Mouse (Mus musculus) CD4-positive, CD25-positive, alpha-beta regulatory T cell, adult 4 months (primary cell): ENCODE measurements at regions not wholly inside any gene's neighbourhood (a gene's known extent, or its start where the extent isn't known, plus 50 kb on each side); places are given as distances from the start of the nearest gene placed in this dataset.

Source experiments
- ATAC-seq: one replicate; pipeline ENCODE4 v1.8.0; 2017

- no peak for ATAC-seq
Observed at GRCm38 (mm10) chr11:112889760-112890159, 107.7 kb downstream of the Sox9 start.

DNA sequence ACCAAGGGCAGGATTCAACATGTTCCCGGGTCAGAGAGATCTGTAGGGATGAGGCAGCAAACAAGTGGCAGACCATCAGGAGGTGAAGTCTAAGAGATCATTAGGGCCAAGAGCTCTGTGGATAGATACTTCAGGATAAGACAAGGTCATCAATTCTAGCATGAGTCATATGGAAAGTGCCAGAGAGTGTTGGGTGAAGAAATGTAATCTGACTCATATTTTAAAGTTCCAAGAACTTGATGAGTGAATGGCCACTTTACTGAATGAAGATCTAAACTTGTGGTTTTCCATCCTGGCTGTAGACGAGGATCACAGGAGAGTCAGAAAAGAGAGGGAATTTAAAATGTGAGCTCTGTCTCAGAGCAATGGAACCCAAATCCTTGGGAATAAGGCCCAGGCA is 115.6 kb downstream of the Sox9 start:
- ATAC-seq = no peak

DNA sequence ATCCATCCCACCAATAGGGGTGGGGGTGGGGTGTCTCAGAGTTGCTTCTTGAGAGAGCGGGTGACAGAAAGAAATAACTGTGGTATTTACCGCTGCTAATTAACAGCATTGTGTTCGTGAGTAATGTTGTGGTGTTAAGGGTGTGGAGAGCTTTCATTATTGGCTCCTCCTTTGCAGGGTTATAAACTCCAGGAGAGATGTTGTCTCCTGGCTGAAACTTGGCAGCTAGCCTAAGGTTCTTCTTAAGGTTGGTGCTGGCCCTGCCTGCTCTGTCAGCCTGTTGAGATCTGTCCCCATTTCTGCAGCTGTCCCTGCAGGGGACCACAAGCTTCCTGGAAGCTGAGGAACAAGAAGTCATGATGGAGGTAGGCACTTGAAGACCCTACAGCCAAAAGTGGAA is 120.6 kb downstream of the Sox9 start:
- ATAC-seq = no peak

DNA sequence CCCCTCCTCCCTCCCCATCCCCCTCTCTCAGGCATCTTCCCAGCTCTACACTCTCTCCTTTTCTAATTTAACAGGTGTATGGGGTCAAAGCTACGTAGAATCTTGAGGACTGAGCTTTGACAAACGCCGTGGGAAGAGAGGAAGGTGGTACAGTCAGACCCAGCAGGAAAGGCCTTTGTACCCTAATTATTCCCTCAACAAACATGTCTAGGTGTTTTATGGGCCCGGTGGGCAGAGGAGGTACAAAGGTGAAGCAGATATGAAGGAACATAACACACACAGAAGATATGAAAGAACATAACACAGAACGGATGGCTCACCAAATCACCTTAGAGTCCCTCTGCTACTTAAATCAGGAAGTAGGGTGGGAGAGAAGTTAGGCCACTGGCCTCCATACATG is 128.3 kb downstream of the Sox9 start:
- ATAC-seq = no peak

- no peak for ATAC-seq
Observed at GRCm38 (mm10) chr11:112912875-112913274, 130.9 kb downstream of the Sox9 start.

DNA sequence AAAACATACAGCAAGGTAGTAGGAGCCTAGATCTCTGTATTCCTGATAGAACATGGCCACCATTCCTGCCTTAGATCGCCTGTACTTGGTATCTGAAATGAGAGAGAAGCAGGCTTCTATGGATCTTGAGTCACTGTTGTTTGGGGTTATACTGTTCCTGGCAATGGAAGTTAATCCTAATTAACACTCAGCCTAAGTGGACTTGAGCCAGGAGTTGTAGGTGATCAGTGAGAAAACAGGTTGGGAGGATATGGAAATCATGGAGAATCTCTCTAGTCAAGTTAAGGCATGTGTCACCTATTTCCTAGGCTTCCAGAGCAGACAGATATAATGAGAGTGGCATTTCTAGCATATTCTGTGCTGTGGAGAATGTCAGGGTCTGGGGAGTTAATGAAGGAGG is 134.9 kb downstream of the Sox9 start:
- ATAC-seq = no peak

GRCm38 (mm10) chr11:112920131-112920530 is 138.1 kb downstream of the Sox9 start:
- ATAC-seq = no peak

DNA sequence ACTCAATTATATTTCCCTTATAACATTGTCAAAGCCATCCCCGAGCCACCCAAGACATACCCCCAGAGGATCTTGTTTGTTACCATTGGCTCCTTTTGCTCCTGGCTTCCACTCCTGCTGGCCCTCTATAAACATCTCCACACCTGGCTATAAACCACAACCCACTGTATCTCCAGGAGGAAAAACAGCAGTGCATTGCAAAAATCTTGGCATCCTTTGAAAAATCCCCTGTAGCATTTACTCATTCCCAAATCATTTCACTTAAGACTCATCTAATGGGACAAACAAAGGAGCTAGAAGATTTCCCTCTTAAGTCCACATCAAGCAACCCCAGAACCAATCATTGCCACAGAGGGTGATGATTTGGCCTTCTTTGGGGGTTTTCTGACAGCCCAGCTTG is 142.6 kb downstream of the Sox9 start:
- no peak for ATAC-seq

DNA sequence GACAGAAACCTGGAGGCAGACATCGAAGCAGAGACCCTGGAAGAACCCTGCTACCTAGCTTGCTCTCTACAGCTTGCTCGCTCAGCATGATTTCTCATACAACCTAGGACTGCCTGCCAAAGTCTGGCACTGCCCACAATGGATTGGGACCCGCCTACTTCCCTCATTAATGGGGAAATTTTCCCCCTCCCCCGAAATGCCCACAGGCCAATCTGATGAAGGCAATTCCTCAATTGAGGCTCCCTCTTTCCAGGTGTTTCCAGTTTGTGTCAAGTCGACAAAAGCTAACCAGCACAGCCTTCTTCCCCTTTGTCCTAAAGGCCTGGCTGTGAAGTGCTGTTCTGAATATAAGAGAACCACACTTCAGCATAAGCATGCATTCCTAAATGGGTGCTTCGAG is 143.1 kb downstream of the Sox9 start:
- ATAC-seq = no peak

DNA sequence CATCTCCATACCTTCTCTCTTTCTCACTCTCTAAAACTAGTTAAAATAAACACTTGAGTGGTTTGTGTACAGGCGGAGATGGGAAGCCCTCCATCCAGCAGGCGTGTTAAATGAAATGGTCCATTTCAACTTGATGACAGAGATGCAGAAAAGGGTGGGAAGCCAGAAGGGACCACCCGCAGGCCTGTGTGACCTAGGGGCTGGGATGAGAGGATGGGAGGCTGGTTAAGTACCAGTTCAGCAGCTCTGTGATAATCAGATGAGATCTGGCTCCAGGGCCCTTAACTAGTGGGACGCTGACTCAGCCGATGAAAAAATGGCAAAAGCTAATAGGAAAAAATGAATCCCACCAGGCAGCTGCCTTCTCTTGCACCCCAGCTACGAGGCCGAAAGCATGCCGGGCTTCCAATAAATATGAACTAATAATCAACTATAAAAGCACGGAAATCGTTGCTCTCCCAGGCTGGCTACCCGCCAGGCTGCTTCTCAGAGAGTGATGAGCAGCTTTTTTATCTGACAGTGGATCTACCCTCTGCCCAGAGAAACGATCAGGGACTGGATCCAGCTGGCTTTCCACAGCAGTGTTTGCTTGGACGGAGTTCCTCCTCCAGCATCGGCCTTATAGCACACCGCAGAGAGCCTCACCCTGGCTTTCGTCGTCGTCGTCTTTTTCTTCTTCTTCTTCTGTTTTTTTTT is 144.5 kb downstream of the Sox9 start:
- no peak for ATAC-seq

DNA sequence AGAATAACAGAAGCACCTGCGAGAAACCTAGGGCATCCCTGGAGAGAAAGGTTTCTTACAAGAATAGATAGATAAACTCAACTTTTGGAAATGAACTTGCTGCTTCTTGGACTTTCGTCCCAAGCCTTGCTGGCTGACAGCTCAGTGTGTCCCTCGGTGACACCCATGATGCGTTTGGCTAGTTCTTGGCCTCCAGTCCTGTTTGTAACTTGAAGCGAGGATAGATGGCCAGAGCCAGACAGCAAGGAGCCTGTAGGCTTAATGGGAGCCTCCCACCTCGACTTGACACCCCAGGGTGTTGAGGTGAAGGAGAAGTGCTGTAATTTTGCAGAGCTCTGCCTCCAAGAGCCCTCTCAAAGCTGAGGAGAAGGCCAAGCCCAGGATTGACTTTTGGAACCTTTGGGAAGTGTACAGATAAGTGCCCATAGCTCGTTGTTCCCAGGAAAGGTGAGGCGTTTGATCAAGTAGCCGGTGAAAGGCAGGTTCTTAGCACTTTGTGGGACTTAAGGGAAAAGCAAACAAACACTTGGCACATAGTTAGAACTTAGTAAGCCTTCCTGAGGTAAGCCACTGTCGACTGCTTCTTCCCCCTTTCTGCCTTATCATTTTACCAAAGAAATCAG is 148.3 kb downstream of the Sox9 start:
- no peak for ATAC-seq

DNA sequence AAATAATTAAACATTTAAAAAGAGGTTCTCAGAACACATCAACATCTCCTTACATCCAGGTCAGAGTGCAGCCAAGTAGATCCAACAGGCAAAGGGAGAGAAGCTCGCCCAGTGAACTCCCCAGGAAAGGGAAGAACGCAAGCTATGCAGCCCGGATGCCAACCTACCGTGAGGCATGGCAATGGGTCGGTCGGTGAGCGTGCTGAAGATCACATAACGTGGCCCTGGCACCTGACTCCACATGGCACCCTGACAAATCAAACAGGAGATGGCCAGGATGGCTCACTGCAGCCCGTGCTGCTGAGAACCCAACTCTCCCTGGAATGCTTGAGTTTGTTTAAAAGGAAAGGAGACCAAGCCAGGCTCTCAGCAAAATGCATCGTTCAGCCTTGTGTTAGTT is 156.0 kb downstream of the Sox9 start:
- no peak for ATAC-seq

GRCm38 (mm10) chr11:112951421-112951820 is 169.4 kb downstream of the Sox9 start:
- ATAC-seq = no peak

DNA sequence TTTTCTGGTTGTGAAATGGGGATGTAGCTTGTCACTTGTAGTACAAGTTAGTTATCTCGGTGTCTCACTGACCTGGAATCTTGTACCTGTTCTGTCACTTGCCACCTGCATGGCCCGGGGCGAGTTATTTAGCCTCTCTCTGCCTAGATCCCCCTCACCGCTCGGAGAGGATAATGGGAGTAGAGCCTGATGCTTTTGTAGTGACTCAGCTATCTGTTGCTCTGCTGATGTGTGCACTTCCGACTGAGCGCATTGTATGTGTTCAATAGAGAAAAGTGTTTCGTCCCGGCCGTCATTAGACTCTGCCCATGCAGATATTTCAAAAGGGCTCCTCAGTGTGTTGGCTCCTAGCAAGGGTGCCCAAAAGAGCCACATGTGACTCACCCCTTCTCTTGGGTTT is 170.3 kb downstream of the Sox9 start:
- ATAC-seq = no peak

DNA sequence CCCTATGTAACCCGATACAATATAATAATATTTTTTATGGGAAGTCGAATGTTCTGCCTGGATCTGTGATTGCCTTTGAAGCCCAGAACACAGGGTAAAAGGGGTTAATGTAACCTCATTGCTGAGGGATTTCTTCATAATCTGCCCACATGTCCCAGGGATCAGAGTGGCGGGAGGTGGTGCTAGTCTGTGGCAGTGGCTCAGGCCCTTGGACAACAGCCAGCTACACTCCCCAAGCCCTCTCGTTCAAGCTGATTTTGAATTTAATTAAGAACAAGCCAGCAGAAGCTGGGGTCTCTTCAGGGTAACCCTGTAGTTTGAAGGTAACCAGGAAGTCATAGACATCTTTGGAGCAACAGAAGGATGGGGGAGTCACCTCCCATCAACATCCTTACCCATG is 171.5 kb downstream of the Sox9 start:
- no peak for ATAC-seq

- ATAC-seq = no peak
Observed at GRCm38 (mm10) chr11:112956748-112957440, 174.9 kb downstream of the Sox9 start.

GRCm38 (mm10) chr11:112959609-112960008 is 177.6 kb downstream of the Sox9 start:
- no peak for ATAC-seq

DNA sequence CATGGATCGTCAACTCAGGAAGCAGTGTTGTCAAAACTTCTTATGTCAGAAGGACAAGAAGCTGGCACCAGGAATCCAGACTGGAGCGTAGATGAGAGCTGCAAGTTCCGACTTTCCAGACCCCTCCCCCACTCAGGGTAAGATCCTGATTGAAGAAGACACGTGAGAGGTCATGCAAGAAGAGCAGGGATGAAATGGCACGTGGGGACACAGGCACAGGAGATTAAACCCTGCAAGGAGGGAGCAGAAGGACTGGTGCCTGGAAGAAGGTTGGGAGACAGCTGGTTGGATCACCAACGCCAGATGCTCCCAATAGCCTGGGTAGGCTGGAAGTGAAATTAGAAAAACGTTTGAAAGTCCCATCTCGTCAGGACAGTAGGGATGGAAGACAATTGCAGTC is 191.3 kb downstream of the Sox9 start:
- ATAC-seq = no peak

DNA sequence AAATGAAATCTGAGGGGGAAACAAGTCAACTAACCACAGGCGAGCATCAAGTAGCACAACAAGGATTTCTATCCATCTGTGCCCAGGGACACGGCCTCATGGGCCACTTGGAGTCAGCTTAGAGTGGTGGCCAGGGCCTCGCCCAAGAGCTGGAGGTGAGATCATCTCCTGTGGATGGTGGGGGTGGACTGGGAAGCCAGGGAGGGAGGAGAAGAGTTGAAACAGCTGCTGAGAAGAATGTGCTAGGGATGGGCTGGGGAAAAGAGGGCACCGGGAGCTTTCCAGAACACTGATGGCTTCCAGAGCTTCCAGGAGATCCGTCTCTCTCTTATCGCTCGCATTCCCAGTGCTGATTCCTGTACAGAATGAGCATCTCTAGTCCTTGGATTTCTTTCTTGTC is 192.9 kb downstream of the Sox9 start:
- ATAC-seq = no peak

DNA sequence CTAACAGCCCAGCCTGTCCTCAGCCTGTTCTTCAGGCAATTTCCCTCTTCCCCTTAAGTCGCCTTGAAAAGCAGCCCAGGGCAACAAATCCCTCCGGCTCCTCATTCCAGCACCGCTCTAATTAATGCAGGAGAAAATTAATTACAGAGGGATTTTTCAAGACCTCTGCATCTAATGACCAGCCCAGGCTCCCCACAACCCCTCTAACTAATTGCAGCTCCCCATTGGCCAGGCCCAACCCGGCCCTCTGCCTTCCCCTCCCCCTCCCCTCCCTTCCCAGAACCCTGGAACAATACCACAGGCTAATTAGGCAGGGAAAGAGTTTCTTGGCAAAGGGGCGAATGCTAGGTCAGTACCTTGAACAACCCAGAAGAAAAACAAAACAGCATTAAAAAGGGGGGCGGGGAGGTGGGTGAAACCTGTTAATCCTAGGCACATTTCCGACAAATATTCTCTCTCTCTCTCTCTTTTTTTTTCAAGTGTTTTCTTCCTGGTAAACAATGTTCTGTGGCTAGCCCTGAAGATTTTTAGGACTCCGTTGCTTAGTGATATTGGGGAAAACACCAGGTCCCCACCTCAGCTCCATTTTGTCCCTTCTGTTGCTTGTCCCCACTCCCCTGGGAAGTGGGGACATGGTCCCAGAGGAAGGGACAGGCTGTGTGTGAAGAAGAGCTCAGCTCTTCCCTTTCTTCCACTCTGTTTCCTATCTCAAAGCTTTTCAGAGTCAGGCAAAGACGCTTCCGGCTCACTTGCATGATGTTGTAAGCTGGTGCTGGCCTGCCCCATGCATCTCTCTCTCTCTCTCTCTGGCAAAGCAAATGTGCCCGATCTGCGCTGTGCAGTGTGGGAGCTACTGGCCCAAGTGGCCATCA is 195.1 kb downstream of the Sox9 start:
- no peak for ATAC-seq

GRCm38 (mm10) chr11:112978884-112979283 is 196.9 kb downstream of the Sox9 start:
- ATAC-seq = no peak

DNA sequence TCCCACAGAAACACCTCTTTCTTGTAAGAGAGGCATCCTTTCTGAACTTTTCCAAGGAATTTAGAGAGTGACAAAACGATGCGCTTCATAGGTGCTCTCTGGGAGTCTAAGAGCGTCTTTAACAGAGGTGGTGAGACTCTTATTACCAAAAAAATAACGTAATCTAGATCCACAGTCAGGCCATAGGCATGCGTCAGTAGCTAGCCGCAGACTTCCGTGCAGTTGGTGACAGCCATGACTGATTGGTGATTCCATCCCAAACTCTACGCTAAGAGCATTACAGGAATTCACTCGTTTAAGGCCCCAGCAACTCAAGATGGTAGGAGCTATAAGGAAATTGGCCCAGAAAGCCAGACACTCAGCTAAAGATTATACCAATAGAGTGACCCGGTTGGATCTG is 197.4 kb downstream of the Sox9 start:
- ATAC-seq = no peak

- no peak for ATAC-seq
Observed at GRCm38 (mm10) chr11:112982165-112982801, 200.3 kb downstream of the Sox9 start.
